Mouse (Mus musculus): ENCODE data around the gene Phf13.

Gene Phf13

GRCm38 (mm10) chr4:152013036-152013813, 17.2 kb upstream of the Phf13 start:
- peak; percentile 56 for DNase-seq (ENCODE audit: low read depth)

GRCm38 (mm10) chr4:152012109-152012508, 16.1 kb upstream of the Phf13 start:
- no peak for DNase-seq (ENCODE audit: low read depth)

- DNase-seq (ENCODE audit: low read depth) = no peak
These were observed 15.2 kb upstream of the Phf13 start for GRCm38 (mm10) chr4:152011171-152011760.

GRCm38 (mm10) chr4:152010707-152011134, 14.7 kb upstream of the Phf13 start:
- DNase-seq (ENCODE audit: low read depth) = no peak

GRCm38 (mm10) chr4:152010091-152010706, 14.1 kb upstream of the Phf13 start:
- peak; percentile 87 for DNase-seq (ENCODE audit: low read depth)

- no peak for DNase-seq (ENCODE audit: low read depth)
These were observed 13.3 kb upstream of the Phf13 start for GRCm38 (mm10) chr4:152009076-152010051.

- peak; percentile 95 for DNase-seq (ENCODE audit: low read depth)
These were observed 12.6 kb upstream of the Phf13 start, which contains the start of gene Klhl21 for GRCm38 (mm10) chr4:152008622-152009075. Gene Klhl21, plus strand, starts transcription at chr4:152008803.

- no peak for DNase-seq (ENCODE audit: low read depth)
These were observed 12.1 kb upstream of the Phf13 start for GRCm38 (mm10) chr4:152008148-152008500.

GRCm38 (mm10) chr4:152007481-152008147, 11.6 kb upstream of the Phf13 start:
- no peak for DNase-seq (ENCODE audit: low read depth)

- DNase-seq (ENCODE audit: low read depth) = no peak
These were observed 10.8 kb upstream of the Phf13 start for GRCm38 (mm10) chr4:152006812-152007211.

GRCm38 (mm10) chr4:152006137-152006536, 10.1 kb upstream of the Phf13 start:
- DNase-seq (ENCODE audit: low read depth) = peak; percentile 50

- DNase-seq (ENCODE audit: low read depth) = no peak
These were observed 6.0 kb upstream of the Phf13 start for GRCm38 (mm10) chr4:152002063-152002462.

GRCm38 (mm10) chr4:152001335-152001734, 5.3 kb upstream of the Phf13 start:
- DNase-seq (ENCODE audit: low read depth) = peak; percentile 38

GRCm38 (mm10) chr4:152000906-152001305, 4.8 kb upstream of the Phf13 start:
- no peak for DNase-seq (ENCODE audit: low read depth)

- DNase-seq (ENCODE audit: low read depth) = peak; percentile 50
These were observed 3.4 kb upstream of the Phf13 start for GRCm38 (mm10) chr4:151999481-151999880.

- DNase-seq (ENCODE audit: low read depth) = no peak
These were observed 1.6 kb upstream of the Phf13 start for GRCm38 (mm10) chr4:151997701-151998100.

GRCm38 (mm10) chr4:151996951-151997222, 829 bp upstream of the Phf13 start:
- DNase-seq (ENCODE audit: low read depth) = no peak

GRCm38 (mm10) chr4:151995371-151996172, 486 bp downstream of the Phf13 start:
- DNase-seq (ENCODE audit: low read depth) = no peak

- peak; percentile 53 for DNase-seq (ENCODE audit: low read depth)
These were observed 1.6 kb downstream of the Phf13 start for GRCm38 (mm10) chr4:151994228-151995171.

- DNase-seq (ENCODE audit: low read depth) = no peak
These were observed 3.0 kb downstream of the Phf13 start for GRCm38 (mm10) chr4:151993035-151993434.
